Mouse (Mus musculus) thymus, postnatal 0 days (tissue): Measurements from ENCODE around the gene Avpr2. TPM values are rescaled to one million over a fixed set of nuclear protein-coding genes. Genes with fewer than 3 reads are reported as not detected.

ENCODE experiments used
- DNase-seq: peaks from one replicate; pipeline ENCODE4 v3.0.0-alpha.2; 2015; ENCODE audit warnings: low spot score
- polyA plus RNA-seq: library from polyadenylated mRNA; unstranded; fragments of >200 nt; fragmentation: Nextera tagmentation; extraction: Ambion mirVana; gene quantifications from 2 replicates; pipeline ENCODE4 v1.2.1, GENCODE M21; 2015

The Avpr2 gene
- polyA plus RNA-seq: 1.2 and 2.1 TPM in 2 replicates

GRCm38 (mm10) chrX:73891551-73892152, at the start of gene Avpr2:
Gene Avpr2 (plus strand): TSS chrX:73892102.
- DNase-seq: no peak

- no peak for DNase-seq
Measured at GRCm38 (mm10) chrX:73854326-73855086, 37.4 kb upstream of the Avpr2 start.

- DNase-seq: no peak
Measured at GRCm38 (mm10) chrX:73855087-73855408, 36.9 kb upstream of the Avpr2 start.

- DNase-seq: no peak
Measured at GRCm38 (mm10) chrX:73864692-73865091, 27.2 kb upstream of the Avpr2 start.

GRCm38 (mm10) chrX:73867256-73867655, 24.6 kb upstream of the Avpr2 start:
- DNase-seq: no peak

- no peak for DNase-seq
Measured at GRCm38 (mm10) chrX:73867852-73868251, 24.1 kb upstream of the Avpr2 start.

- peak; percentile 45 for DNase-seq
Measured at GRCm38 (mm10) chrX:73869334-73869733, 22.6 kb upstream of the Avpr2 start.

- DNase-seq: no peak
Measured at GRCm38 (mm10) chrX:73871474-73871873, 20.4 kb upstream of the Avpr2 start.

GRCm38 (mm10) chrX:73871956-73872355, 19.9 kb upstream of the Avpr2 start:
- DNase-seq: no peak

GRCm38 (mm10) chrX:73875881-73876280, 16.0 kb upstream of the Avpr2 start:
- no peak for DNase-seq

- no peak for DNase-seq
Measured at GRCm38 (mm10) chrX:73877014-73877413, 14.9 kb upstream of the Avpr2 start.

- DNase-seq: peak; percentile 47
Measured at GRCm38 (mm10) chrX:73880194-73881035, 11.5 kb upstream of the Avpr2 start.

- DNase-seq: no peak
Measured at GRCm38 (mm10) chrX:73881036-73881427, 10.9 kb upstream of the Avpr2 start.

- DNase-seq: no peak
Measured at GRCm38 (mm10) chrX:73881463-73881862, 10.4 kb upstream of the Avpr2 start.

GRCm38 (mm10) chrX:73892833-73893232, 931 bp downstream of the Avpr2 start:
- no peak for DNase-seq

GRCm38 (mm10) chrX:73895719-73896118, 3.8 kb downstream of the Avpr2 start, which contains the start of gene L1cam:
Gene L1cam (minus strand): TSS chrX:73896105.
- DNase-seq: peak; percentile 41

- DNase-seq: no peak
Measured at GRCm38 (mm10) chrX:73897959-73898358, 6.1 kb downstream of the Avpr2 start.

- DNase-seq: no peak
Measured at GRCm38 (mm10) chrX:73910049-73910448, 18.1 kb downstream of the Avpr2 start.

GRCm38 (mm10) chrX:73910451-73910850, 18.5 kb downstream of the Avpr2 start:
- DNase-seq: peak; percentile 38

GRCm38 (mm10) chrX:73911156-73911555, 19.3 kb downstream of the Avpr2 start:
- DNase-seq: peak; percentile 83

- DNase-seq: peak; percentile 81
Measured at GRCm38 (mm10) chrX:73911588-73911987, 19.7 kb downstream of the Avpr2 start.
